Mouse (Mus musculus): ENCODE data around the gene Gm5737. TPM values are rescaled to one million over a fixed set of nuclear protein-coding genes. Genes with fewer than 3 reads are reported as not detected.

Gene Gm5737
- polyA plus RNA-seq, 1 experiment from 2014 or later = not detected

- H3K4me2 ChIP-seq = peak overlapping the region; percentile 65
- H3K27ac ChIP-seq (replicated peaks) = peak overlapping the region; percentile 96
- ATAC-seq (ENCODE audit: insufficient read depth) = peak; percentile 57
- 47% methylated on average over 3 of the region's 3 CpGs for WGBS (ENCODE audit: insufficient replicate concordance)
- peaks cover 77% of the 10 kb centered on the region for H3K36me3 ChIP-seq (replicated peaks)
- peaks cover 91% of the 10 kb centered on the region for H3K4me1 ChIP-seq (replicated peaks)
- H3K9me3 ChIP-seq (replicated peaks) = no peaks in the 10 kb centered on the region
- peak overlapping the region; percentile 62 for H3K9ac ChIP-seq
- peak overlapping the region; percentile 44 for H3K4me3 ChIP-seq (replicated peaks)
- no peaks in the 10 kb centered on the region for H3K27me3 ChIP-seq
Measured at GRCm38 (mm10) chr7:120875540-120876388, 63.6 kb downstream of the Gm5737 start.

GRCm38 (mm10) chr7:120878271-120878670, 66.1 kb downstream of the Gm5737 start:
- 85% methylated on average over 6 of the region's 6 CpGs for WGBS (ENCODE audit: insufficient replicate concordance)
- peak overlapping the region; percentile 64; the same call in 1 of the 2 replicates for H3K4me3 ChIP-seq (replicated peaks)
- no peak for ATAC-seq (ENCODE audit: insufficient read depth)
- H3K9me3 ChIP-seq (replicated peaks) = no peaks in the 10 kb centered on the region
- H3K36me3 ChIP-seq (replicated peaks) = peaks cover 77% of the 10 kb centered on the region
- H3K4me2 ChIP-seq = peak overlapping the region; percentile 70
- peaks cover 96% of the 10 kb centered on the region for H3K4me1 ChIP-seq (replicated peaks)
- H3K27me3 ChIP-seq = no peaks in the 10 kb centered on the region
- peak overlapping the region; percentile 96 for H3K27ac ChIP-seq (replicated peaks)
- no peak overlapping the region for H3K9ac ChIP-seq

- Histone ChIP-seq H3K4me1 (replicated peaks) (peaks cover 95% of the 10 kb centered on the region), H3K4me3 (replicated peaks) (peak overlapping the region; percentile 64)
- 72% methylated on average over 3 of the region's 3 CpGs for WGBS (ENCODE audit: insufficient replicate concordance)
Measured at GRCm38 (mm10) chr7:120879972-120880371, 67.8 kb downstream of the Gm5737 start.

GRCm38 (mm10) chr7:120880770-120881169, 68.6 kb downstream of the Gm5737 start:
- peak overlapping the region; percentile 59 for H3K9ac ChIP-seq

More at GRCm38 (mm10) chr7:120879972-120880371, 67.8 kb downstream of the Gm5737 start:
- H3K9me3 ChIP-seq (replicated peaks) = no peaks in the 10 kb centered on the region
- H3K9ac ChIP-seq = peak overlapping the region; percentile 59
- peaks cover 82% of the 10 kb centered on the region for H3K36me3 ChIP-seq (replicated peaks)
- no peaks in the 10 kb centered on the region for H3K27me3 ChIP-seq
- peak; percentile 66 for ATAC-seq (ENCODE audit: insufficient read depth)
- H3K4me2 ChIP-seq = peak overlapping the region; percentile 70
- H3K27ac ChIP-seq (replicated peaks) = peak overlapping the region; percentile 96

More at GRCm38 (mm10) chr7:120880770-120881169, 68.6 kb downstream of the Gm5737 start:
- Histone ChIP-seq H3K27ac (replicated peaks) (peak overlapping the region; percentile 96), H3K4me3 (replicated peaks) (peak overlapping the region; percentile 64), H3K9me3 (replicated peaks) (no peaks in the 10 kb centered on the region), H3K36me3 (replicated peaks) (peaks cover 90% of the 10 kb centered on the region), H3K4me2 (peak overlapping the region; percentile 70), H3K27me3 (no peaks in the 10 kb centered on the region), H3K4me1 (replicated peaks) (peaks cover 91% of the 10 kb centered on the region)
- peak; percentile 59 for ATAC-seq (ENCODE audit: insufficient read depth)
- 90% methylated on average over 4 of the region's 4 CpGs for WGBS (ENCODE audit: insufficient replicate concordance)

Other genes starting within 250 kb of the Gm5737 start
- 115 and 118 TPM in 2 replicates for gene Uqcrc2, start 177.2 kb upstream of the Gm5737 start, polyA plus RNA-seq (2015; fragmentation: Nextera tagmentation; extraction: Ambion mirVana)
- gene Pdzd9, start 142.0 kb upstream of the Gm5737 start, polyA plus RNA-seq (2015; fragmentation: Nextera tagmentation; extraction: Ambion mirVana) = 0.08 and 0.16 TPM in 2 replicates
- 5.6 and 7.4 TPM in 2 replicates for gene Mosmo, start 134.7 kb upstream of the Gm5737 start, polyA plus RNA-seq (2015; fragmentation: Nextera tagmentation; extraction: Ambion mirVana)
- gene Vwa3a, start 73.0 kb upstream of the Gm5737 start, polyA plus RNA-seq (2015; fragmentation: Nextera tagmentation; extraction: Ambion mirVana) = 0.05 TPM in 1 of 2 replicates, not detected in the other
- 42.8 and 50.4 TPM in 2 replicates for gene Eef2k, start 30.5 kb downstream of the Gm5737 start, polyA plus RNA-seq (2015; fragmentation: Nextera tagmentation; extraction: Ambion mirVana)
- gene Polr3e, start 105.4 kb downstream of the Gm5737 start, polyA plus RNA-seq (2015; fragmentation: Nextera tagmentation; extraction: Ambion mirVana) = 12.8 and 13.4 TPM in 2 replicates
- gene Cdr2, start 169.9 kb downstream of the Gm5737 start, polyA plus RNA-seq (2015; fragmentation: Nextera tagmentation; extraction: Ambion mirVana) = 48.6 and 56.8 TPM in 2 replicates
- 0.15 TPM in 1 of 2 replicates, not detected in the other for gene Mfsd13b, start 170.1 kb downstream of the Gm5737 start, polyA plus RNA-seq (2015; fragmentation: Nextera tagmentation; extraction: Ambion mirVana)
- 42.8 and 43.2 TPM in 2 replicates for gene Mettl9, start 222.1 kb downstream of the Gm5737 start, polyA plus RNA-seq (2015; fragmentation: Nextera tagmentation; extraction: Ambion mirVana)

Data from liver, embryonic 15.5 days (tissue).